Mouse (Mus musculus) embryonic facial prominence, embryonic 10.5 days (tissue): ENCODE data around the gene Ranbp10. TPM values are rescaled to one million over a fixed set of nuclear protein-coding genes. Genes with fewer than 3 reads are reported as not detected.

Experiments
- DNase-seq: peaks from one replicate; pipeline ENCODE4 v3.0.0-alpha.2; 2017; ENCODE audit warnings: low spot score
- H3K27ac ChIP-seq: fragments of 300-500 bp; sonication (generic); replicated peaks from 2 replicates; pipeline ENCODE4 v1.5.1; 2016; ENCODE audit warnings: mild to moderate bottlenecking
- H3K27me3 ChIP-seq: fragments of 300-500 bp; sonication (generic); replicated peaks from 2 replicates; pipeline ENCODE4 v1.6.1; 2016; ENCODE audit warnings: low read depth, mild to moderate bottlenecking; ENCODE audit not compliant: poor library complexity, severe bottlenecking
- H3K36me3 ChIP-seq: fragments of 300-500 bp; sonication (generic); replicated peaks from 2 replicates; pipeline ENCODE4 v1.6.1; 2016; ENCODE audit warnings: mild to moderate bottlenecking, moderate library complexity
- H3K4me1 ChIP-seq: fragments of 300-500 bp; sonication (generic); 2 replicates; pipeline ENCODE4 v1.6.1; 2016
- H3K4me3 ChIP-seq: fragments of 300-500 bp; sonication (generic); 2 replicates; pipeline ENCODE4 v1.5.1; 2016; ENCODE audit warnings: mild to moderate bottlenecking, moderate library complexity
- H3K9me3 ChIP-seq: fragments of 300-500 bp; sonication (generic); 2 replicates; pipeline ENCODE4 v1.6.1; 2016; ENCODE audit warnings: mild to moderate bottlenecking
- WGBS: fragments of 180-500 bp; shearing (Covaris S2); methylation state at CpG from one replicate; pipeline ENCODE4 v1.1.7; 2016; 5-methylcytosine and 5-hydroxymethylcytosine counted together
- polyA plus RNA-seq: library from polyadenylated mRNA; unstranded; fragments of >200 nt; fragmentation: Nextera tagmentation; extraction: Ambion mirVana; gene quantifications from 2 replicates; pipeline ENCODE4 v1.2.1, GENCODE M21; 2016

Gene Ranbp10
- polyA plus RNA-seq, 1 experiment from 2014 or later: 12.1 TPM

DNA sequence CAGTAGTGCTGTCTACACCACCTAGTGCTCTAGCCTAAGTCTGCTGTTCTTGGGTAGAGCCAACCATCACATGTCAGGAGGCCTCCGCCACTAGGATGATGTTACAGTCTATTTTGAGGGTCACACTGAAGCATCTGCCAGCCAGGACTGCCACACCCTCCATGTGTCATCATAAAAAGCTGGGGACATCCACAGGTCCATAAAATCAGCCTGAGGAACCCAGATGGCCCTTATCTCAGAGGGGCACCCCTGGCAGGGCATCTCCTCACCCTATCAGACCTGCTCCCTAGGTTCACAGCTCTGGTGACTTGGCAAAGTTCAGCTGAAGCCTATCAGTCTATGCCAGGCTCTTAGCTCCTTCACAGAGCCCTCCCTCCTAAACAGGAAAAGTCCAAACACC, 6.2 kb downstream of the Ranbp10 start:
- peaks cover 95% of the 10 kb centered on the region for H3K36me3 ChIP-seq
- H3K4me1 ChIP-seq: peaks cover 8% of the 10 kb centered on the region

GRCm38 (mm10) chr8:105819659-105820058, 7.5 kb downstream of the Ranbp10 start:
- no peaks in the 10 kb centered on the region for H3K27me3 ChIP-seq

More for the DNA sequence above, 6.2 kb downstream of the Ranbp10 start:
- no peak overlapping the region for H3K4me3 ChIP-seq
- H3K9me3 ChIP-seq: no peaks in the 10 kb centered on the region
- no peaks in the 10 kb centered on the region for H3K27me3 ChIP-seq
- no peak overlapping the region for H3K27ac ChIP-seq
- DNase-seq: no peak
- WGBS: 92% methylated on average over 1 of the region's 1 CpGs

GRCm38 (mm10) chr8:105813241-105813640, 13.9 kb downstream of the Ranbp10 start:
- H3K4me3 ChIP-seq: no peak overlapping the region
- no peaks in the 10 kb centered on the region for H3K9me3 ChIP-seq
- DNase-seq: no peak
- no peaks in the 10 kb centered on the region for H3K4me1 ChIP-seq
- no peak overlapping the region for H3K27ac ChIP-seq
- peaks cover 78% of the 10 kb centered on the region for H3K36me3 ChIP-seq
- H3K27me3 ChIP-seq: no peaks in the 10 kb centered on the region
- 94% methylated on average over 6 of the region's 6 CpGs for WGBS

More at GRCm38 (mm10) chr8:105819659-105820058, 7.5 kb downstream of the Ranbp10 start:
- no peak for DNase-seq
- no peak overlapping the region for H3K4me3 ChIP-seq
- peaks cover 91% of the 10 kb centered on the region for H3K36me3 ChIP-seq
- H3K27ac ChIP-seq: no peak overlapping the region
- H3K9me3 ChIP-seq: no peaks in the 10 kb centered on the region
- 92% methylated on average over 3 of the region's 3 CpGs for WGBS
- no peaks in the 10 kb centered on the region for H3K4me1 ChIP-seq

DNA sequence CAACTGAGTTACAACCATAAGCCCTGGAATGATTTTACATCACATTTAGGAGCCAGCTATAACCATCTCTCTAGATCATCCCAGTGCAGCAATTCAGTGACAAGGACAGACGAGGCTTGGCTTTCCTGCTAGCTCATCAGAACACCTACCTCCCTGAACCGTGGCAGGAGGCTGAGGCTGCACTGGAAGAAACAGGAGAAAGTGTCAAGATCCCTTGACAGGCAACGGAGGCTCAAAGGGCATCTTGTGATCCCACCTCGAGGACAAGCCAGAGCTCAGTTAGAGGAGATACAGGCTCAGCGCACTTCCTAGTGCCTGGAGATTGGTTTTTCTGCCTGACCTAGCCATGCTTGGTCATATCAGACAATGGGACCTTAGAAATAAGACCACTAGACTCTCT, 14.6 kb downstream of the Ranbp10 start:
- Histone ChIP-seq H3K27ac (no peak overlapping the region), H3K36me3 (peaks cover 76% of the 10 kb centered on the region), H3K4me1 (no peaks in the 10 kb centered on the region), H3K27me3 (no peaks in the 10 kb centered on the region), H3K9me3 (no peaks in the 10 kb centered on the region), H3K4me3 (no peak overlapping the region)
- 88% methylated on average over 5 of the region's 5 CpGs for WGBS
- DNase-seq: no peak

DNA sequence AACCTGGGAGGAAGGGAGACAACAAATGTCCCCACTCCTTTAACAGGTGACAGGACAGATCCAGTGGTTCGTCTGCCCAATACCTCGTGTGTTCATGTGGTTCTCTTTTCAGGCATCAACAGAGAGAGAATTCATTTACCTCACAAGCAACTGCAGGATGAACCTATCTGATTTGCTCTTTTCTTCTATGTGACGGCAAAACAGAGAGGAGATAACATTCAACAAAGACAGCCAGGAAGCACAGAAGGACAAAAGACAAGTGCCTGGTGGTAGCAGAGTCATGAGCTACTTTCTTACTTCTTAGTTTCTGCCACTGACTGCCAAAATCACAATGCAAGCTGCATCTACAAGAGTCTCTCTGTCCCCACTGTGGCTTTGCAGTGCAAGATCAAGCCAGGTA, 15.6 kb downstream of the Ranbp10 start:
- H3K4me3 ChIP-seq: no peak overlapping the region
- H3K36me3 ChIP-seq: peaks cover 70% of the 10 kb centered on the region
- H3K27me3 ChIP-seq: no peaks in the 10 kb centered on the region
- H3K4me1 ChIP-seq: no peaks in the 10 kb centered on the region
- no peaks in the 10 kb centered on the region for H3K9me3 ChIP-seq
- DNase-seq: no peak
- 85% methylated on average over 3 of the region's 3 CpGs for WGBS
- H3K27ac ChIP-seq: no peak overlapping the region

GRCm38 (mm10) chr8:105811061-105811460, 16.1 kb downstream of the Ranbp10 start:
- WGBS: 92% methylated on average over 10 of the region's 10 CpGs
- Histone ChIP-seq H3K36me3 (peaks cover 69% of the 10 kb centered on the region), H3K4me1 (no peaks in the 10 kb centered on the region), H3K27me3 (no peaks in the 10 kb centered on the region), H3K27ac (no peak overlapping the region), H3K4me3 (no peak overlapping the region), H3K9me3 (no peaks in the 10 kb centered on the region)
- no peak for DNase-seq

GRCm38 (mm10) chr8:105810245-105810786, 16.8 kb downstream of the Ranbp10 start:
- 90% methylated on average over 6 of the region's 6 CpGs for WGBS
- no peaks in the 10 kb centered on the region for H3K9me3 ChIP-seq
- H3K4me1 ChIP-seq: no peaks in the 10 kb centered on the region
- no peaks in the 10 kb centered on the region for H3K27me3 ChIP-seq
- no peak overlapping the region for H3K27ac ChIP-seq
- no peak for DNase-seq
- no peak overlapping the region for H3K4me3 ChIP-seq
- H3K36me3 ChIP-seq: peaks cover 71% of the 10 kb centered on the region

DNA sequence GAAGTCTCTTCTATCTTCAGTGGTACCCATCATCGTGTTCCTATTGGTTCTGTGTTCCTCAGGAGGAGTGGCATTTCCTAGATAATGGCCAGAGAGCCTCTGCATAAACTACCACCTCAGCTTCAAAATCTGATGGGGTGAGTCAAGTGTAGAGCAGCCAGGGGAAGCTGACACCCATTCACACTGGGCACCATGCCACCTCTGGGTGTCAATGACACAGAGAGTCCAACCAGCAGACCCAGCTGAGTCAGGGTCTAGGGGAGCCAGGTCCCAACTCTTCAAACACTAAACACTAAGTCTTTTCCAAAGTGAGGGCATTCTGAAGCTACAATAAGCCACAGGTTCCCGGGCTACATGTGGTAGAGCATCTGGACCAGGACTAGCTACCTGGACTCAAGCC, 18.7 kb downstream of the Ranbp10 start:
- WGBS: 94% methylated on average over 2 of the region's 2 CpGs
- Histone ChIP-seq H3K36me3 (peaks cover 70% of the 10 kb centered on the region), H3K27me3 (no peaks in the 10 kb centered on the region), H3K4me1 (no peaks in the 10 kb centered on the region), H3K9me3 (no peaks in the 10 kb centered on the region), H3K4me3 (no peak overlapping the region), H3K27ac (no peak overlapping the region)
- no peak for DNase-seq

DNA sequence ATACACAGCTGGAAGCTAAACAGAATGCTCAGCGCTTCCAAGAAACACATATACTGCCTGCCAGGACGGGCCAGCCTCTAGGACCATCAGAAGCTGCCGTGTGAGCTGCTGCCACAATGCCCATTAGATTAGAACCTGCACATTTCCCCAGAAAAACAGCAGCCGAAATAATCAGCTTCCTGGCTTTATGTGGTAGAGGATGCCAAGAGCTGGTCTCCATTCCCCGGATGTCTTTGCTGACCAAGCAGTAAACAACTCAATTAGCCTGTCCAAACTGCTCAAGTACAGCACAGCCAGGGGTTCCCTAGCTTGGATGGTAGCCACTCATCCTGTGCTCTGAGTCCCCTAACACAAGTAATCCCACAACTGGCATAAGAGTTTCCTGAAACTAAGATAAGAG, 19.4 kb downstream of the Ranbp10 start:
- Histone ChIP-seq H3K27ac (no peak overlapping the region), H3K4me3 (no peak overlapping the region), H3K9me3 (no peaks in the 10 kb centered on the region), H3K36me3 (peaks cover 68% of the 10 kb centered on the region), H3K4me1 (no peaks in the 10 kb centered on the region), H3K27me3 (no peaks in the 10 kb centered on the region)
- WGBS: 91% methylated on average over 5 of the region's 5 CpGs
- no peak for DNase-seq

GRCm38 (mm10) chr8:105805964-105806363, 21.2 kb downstream of the Ranbp10 start:
- no peak overlapping the region for H3K4me3 ChIP-seq
- WGBS: 87% methylated on average over 1 of the region's 1 CpGs
- no peak overlapping the region for H3K27ac ChIP-seq
- H3K9me3 ChIP-seq: no peaks in the 10 kb centered on the region
- no peaks in the 10 kb centered on the region for H3K27me3 ChIP-seq
- no peaks in the 10 kb centered on the region for H3K4me1 ChIP-seq
- H3K36me3 ChIP-seq: peaks cover 57% of the 10 kb centered on the region
- no peak for DNase-seq

DNA sequence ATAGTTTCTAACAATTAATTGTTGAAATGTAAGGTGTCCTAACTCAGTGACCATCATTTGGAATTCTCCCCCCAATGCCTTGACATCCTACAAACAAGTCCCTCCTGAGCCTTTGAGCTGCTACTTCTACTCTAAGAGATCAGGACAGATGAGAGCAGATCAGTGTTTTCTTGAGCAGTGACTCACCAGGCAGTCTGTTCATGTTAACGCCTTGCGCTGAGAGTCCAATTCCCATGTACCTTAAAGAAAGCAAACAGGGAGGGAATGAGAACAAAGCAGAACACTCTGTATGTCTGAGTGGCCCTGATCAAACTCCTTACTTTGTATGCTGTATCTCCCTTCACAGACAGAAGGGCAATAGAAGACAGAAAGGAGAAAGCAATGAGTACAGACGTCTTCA, 21.8 kb downstream of the Ranbp10 start:
- no peak for DNase-seq
- Histone ChIP-seq H3K27me3 (no peaks in the 10 kb centered on the region), H3K27ac (no peak overlapping the region), H3K4me1 (no peaks in the 10 kb centered on the region), H3K36me3 (peaks cover 51% of the 10 kb centered on the region), H3K9me3 (no peaks in the 10 kb centered on the region), H3K4me3 (no peak overlapping the region)
- WGBS: 85% methylated on average over 3 of the region's 3 CpGs

DNA sequence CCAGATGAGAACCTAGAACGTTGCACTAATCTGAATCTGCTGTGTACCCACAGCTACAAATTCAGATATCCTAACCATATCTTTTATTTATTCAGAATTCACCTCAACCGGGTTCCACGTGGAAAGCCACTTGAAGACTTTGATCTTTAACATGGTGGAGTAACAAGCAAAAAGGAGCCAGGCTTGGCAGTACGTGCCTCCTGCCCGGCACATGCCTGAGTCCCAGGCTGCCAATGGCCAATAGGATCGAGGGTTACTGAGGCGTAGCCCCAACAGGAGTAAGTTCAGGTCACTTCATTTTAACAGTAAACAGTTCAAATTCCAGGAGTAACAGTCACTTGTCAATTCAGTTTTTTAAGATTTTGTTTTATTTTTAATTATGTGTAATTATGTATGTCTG, 22.4 kb downstream of the Ranbp10 start:
- H3K36me3 ChIP-seq: peaks cover 54% of the 10 kb centered on the region
- WGBS: 93% methylated on average over 7 of the region's 7 CpGs
- H3K9me3 ChIP-seq: no peaks in the 10 kb centered on the region
- no peak overlapping the region for H3K27ac ChIP-seq
- H3K4me1 ChIP-seq: no peaks in the 10 kb centered on the region
- no peak for DNase-seq
- H3K27me3 ChIP-seq: no peaks in the 10 kb centered on the region
- no peak overlapping the region for H3K4me3 ChIP-seq

DNA sequence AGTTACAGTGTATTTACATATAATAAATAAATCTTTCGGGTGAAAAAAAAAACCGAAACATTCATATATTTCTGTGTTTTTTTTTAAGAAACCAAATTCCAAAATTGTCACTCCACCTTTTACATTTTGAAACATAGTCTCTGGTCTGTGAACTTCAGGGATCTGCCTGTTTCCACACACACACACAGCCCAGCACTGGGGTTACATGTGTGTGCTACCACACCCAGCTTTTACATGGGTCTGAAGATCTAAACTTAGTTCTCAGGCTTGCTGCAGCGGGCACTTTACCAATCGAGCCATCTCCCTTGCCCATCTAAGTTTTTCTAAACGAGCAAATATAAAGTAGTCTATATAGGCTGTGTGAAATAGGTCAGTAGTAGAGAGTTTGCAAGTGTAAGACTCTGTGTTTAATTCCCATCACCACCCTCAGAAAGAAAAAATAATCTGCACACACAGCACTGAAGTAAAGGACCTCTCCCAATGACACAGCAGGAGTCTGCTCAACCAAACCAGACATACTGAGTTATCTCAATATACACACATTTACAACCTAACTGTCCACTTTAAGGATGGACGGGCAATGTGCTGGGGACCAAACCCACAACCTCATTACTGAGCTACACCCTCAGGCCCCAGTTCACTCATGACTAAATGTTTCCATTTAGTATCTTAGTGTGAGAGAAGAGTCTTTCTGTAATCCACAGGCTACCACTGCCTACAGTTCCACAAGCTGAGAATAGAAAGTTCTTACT, 25.8 kb downstream of the Ranbp10 start:
- no peak for DNase-seq
- 93% methylated on average over 6 of the region's 6 CpGs for WGBS
- Histone ChIP-seq H3K36me3 (peaks cover 54% of the 10 kb centered on the region), H3K27me3 (no peaks in the 10 kb centered on the region), H3K27ac (no peak overlapping the region), H3K9me3 (no peaks in the 10 kb centered on the region), H3K4me1 (peaks cover 9% of the 10 kb centered on the region), H3K4me3 (no peak overlapping the region)
